Mouse (Mus musculus): ENCODE results near the gene Nt5m. TPM values are rescaled to one million over a fixed set of nuclear protein-coding genes. Genes with fewer than 3 reads are reported as not detected.
"Not testable (repeated sequence)": the region's sequence is repeated elsewhere in the genome, so short reads cannot be mapped to it uniquely, and the experiment has no call there.

The Nt5m gene
- polyA plus RNA-seq, 1 experiment from 2014 or later = 68.2 TPM

GRCm38 (mm10) chr11:59815482-59816065 is 23.7 kb upstream of the Nt5m start:
- Histone ChIP-seq H3K27me3 (ENCODE audit: control insufficient read depth, insufficient read depth, low read length) (no peaks in the 10 kb centered on the region), H3K4me1 (ENCODE audit: control insufficient read depth, insufficient read depth, low read length) (no peaks in the 10 kb centered on the region), H3K9me3 (ENCODE audit: control insufficient read depth, low read length) (no peaks in the 10 kb centered on the region), H3K4me3 (replicated peaks; ENCODE audit: low read depth, low read length) (no peak overlapping the region), H3K27ac (replicated peaks; ENCODE audit: low read depth, low read length) (no peak overlapping the region), H3K9ac (replicated peaks; ENCODE audit: low read length) (no peak overlapping the region), H3K4me2 (ENCODE audit: low read length) (no peak overlapping the region), H3K36me3 (ENCODE audit: control insufficient read depth, insufficient read depth, low read length) (peaks cover 47% of the 10 kb centered on the region)
- no peak for DNase-seq
- WGBS = 90% methylated on average over 6 of the region's 6 CpGs
- no peak for ATAC-seq (ENCODE audit: low FRiP score, low TSS enrichment)

DNA sequence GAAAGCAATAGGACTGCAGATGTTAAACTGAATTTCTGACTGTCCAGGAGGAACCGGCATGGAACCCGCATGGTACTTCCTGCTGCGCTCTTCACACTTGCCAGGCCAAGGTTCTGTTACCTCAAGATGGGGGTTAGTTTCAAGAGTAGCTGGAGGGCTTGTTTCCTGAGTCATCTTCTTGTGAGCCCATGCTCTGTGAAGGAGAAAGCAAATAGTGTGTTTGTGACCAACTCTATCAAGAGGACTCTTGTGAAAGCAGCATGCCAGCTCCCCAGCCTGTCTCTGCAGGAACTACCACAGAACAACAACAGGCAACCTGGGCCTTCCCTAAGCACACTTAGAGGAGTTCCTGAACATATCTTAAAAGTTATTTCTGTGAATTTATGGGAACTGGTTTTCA is 21.3 kb upstream of the Nt5m start:
- no peak for ATAC-seq (ENCODE audit: low FRiP score, low TSS enrichment)
- no peak overlapping the region for H3K27ac ChIP-seq (replicated peaks; ENCODE audit: low read depth, low read length)
- H3K9me3 ChIP-seq (ENCODE audit: control insufficient read depth, low read length) = no peaks in the 10 kb centered on the region
- H3K4me3 ChIP-seq (replicated peaks; ENCODE audit: low read depth, low read length) = no peak overlapping the region
- DNase-seq = no peak
- peaks cover 69% of the 10 kb centered on the region for H3K36me3 ChIP-seq (ENCODE audit: control insufficient read depth, insufficient read depth, low read length)
- no peak overlapping the region for H3K9ac ChIP-seq (replicated peaks; ENCODE audit: low read length)
- 98% methylated on average over 3 of the region's 3 CpGs for WGBS
- H3K27me3 ChIP-seq (ENCODE audit: control insufficient read depth, insufficient read depth, low read length) = no peaks in the 10 kb centered on the region
- no peaks in the 10 kb centered on the region for H3K4me1 ChIP-seq (ENCODE audit: control insufficient read depth, insufficient read depth, low read length)
- H3K4me2 ChIP-seq (ENCODE audit: low read length) = no peak overlapping the region

DNA sequence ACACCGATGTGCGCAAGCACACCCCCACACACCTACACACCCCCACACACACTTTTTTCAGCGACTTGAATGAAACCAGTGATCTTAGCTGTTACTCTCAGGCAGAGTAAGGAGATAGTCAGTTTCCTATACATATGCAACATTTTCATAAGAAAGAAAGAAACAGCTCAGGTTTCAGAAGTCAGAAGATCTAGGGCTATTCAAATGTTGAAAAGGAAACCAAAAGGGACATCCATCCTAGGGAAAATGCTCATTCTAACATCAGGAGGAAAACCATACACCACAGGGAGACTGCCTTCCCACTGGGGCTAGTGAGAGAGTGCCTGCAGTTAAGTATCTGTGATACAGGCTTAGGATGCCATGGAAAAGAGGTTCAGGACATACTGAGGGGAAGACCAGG is 17.6 kb upstream of the Nt5m start:
- H3K9me3 ChIP-seq (ENCODE audit: control insufficient read depth, low read length) = no peaks in the 10 kb centered on the region
- H3K27me3 ChIP-seq (ENCODE audit: control insufficient read depth, insufficient read depth, low read length) = no peaks in the 10 kb centered on the region
- ATAC-seq (ENCODE audit: low FRiP score, low TSS enrichment) = no peak
- no peak for DNase-seq
- no peak overlapping the region for H3K4me3 ChIP-seq (replicated peaks; ENCODE audit: low read depth, low read length)
- peaks cover 97% of the 10 kb centered on the region for H3K36me3 ChIP-seq (ENCODE audit: control insufficient read depth, insufficient read depth, low read length)
- WGBS = 94% methylated on average over 3 of the region's 3 CpGs
- H3K4me1 ChIP-seq (ENCODE audit: control insufficient read depth, insufficient read depth, low read length) = no peaks in the 10 kb centered on the region
- no peak overlapping the region for H3K9ac ChIP-seq (replicated peaks; ENCODE audit: low read length)
- H3K27ac ChIP-seq (replicated peaks; ENCODE audit: low read depth, low read length) = no peak overlapping the region
- H3K4me2 ChIP-seq (ENCODE audit: low read length) = no peak overlapping the region

- H3K4me2 ChIP-seq (ENCODE audit: low read length) = peak overlapping the region; percentile 72
- H3K27ac ChIP-seq (replicated peaks; ENCODE audit: low read depth, low read length); DNase-seq; H3K9me3 ChIP-seq (ENCODE audit: control insufficient read depth, low read length); H3K9ac ChIP-seq (replicated peaks; ENCODE audit: low read length); H3K27me3 ChIP-seq (ENCODE audit: control insufficient read depth, insufficient read depth, low read length); ATAC-seq (ENCODE audit: low FRiP score, low TSS enrichment): not testable (repeated sequence)
- H3K4me3 ChIP-seq (replicated peaks; ENCODE audit: low read depth, low read length) = peak overlapping the region; percentile 100
- H3K4me1 ChIP-seq (ENCODE audit: control insufficient read depth, insufficient read depth, low read length) = peaks cover 18% of the 10 kb centered on the region
- no CpG with 5 or more reads among the region's 1 CpGs for WGBS
- peaks cover 41% of the 10 kb centered on the region for H3K36me3 ChIP-seq (ENCODE audit: control insufficient read depth, insufficient read depth, low read length)
These were observed 1.5 kb upstream of the Nt5m start for GRCm38 (mm10) chr11:59837789-59838188.

GRCm38 (mm10) chr11:59838426-59838825 is 821 bp upstream of the Nt5m start:
- DNase-seq (no peak), ATAC-seq (ENCODE audit: low FRiP score, low TSS enrichment) (no peak)
- no peaks in the 10 kb centered on the region for H3K9me3 ChIP-seq (ENCODE audit: control insufficient read depth, low read length)
- 0 out of 2 replicates have a peak overlapping the region, but pooled peaks have one; percentile 98 for H3K27ac ChIP-seq (replicated peaks; ENCODE audit: low read depth, low read length)
- peak overlapping the region; percentile 72 for H3K4me2 ChIP-seq (ENCODE audit: low read length)
- peak overlapping the region; percentile 92 for H3K9ac ChIP-seq (replicated peaks; ENCODE audit: low read length)
- WGBS = 67% methylated on average over 4 of the region's 4 CpGs
- peaks cover 18% of the 10 kb centered on the region for H3K4me1 ChIP-seq (ENCODE audit: control insufficient read depth, insufficient read depth, low read length)
- no peaks in the 10 kb centered on the region for H3K27me3 ChIP-seq (ENCODE audit: control insufficient read depth, insufficient read depth, low read length)
- peak overlapping the region; percentile 100 for H3K4me3 ChIP-seq (replicated peaks; ENCODE audit: low read depth, low read length)
- peaks cover 35% of the 10 kb centered on the region for H3K36me3 ChIP-seq (ENCODE audit: control insufficient read depth, insufficient read depth, low read length)

DNA sequence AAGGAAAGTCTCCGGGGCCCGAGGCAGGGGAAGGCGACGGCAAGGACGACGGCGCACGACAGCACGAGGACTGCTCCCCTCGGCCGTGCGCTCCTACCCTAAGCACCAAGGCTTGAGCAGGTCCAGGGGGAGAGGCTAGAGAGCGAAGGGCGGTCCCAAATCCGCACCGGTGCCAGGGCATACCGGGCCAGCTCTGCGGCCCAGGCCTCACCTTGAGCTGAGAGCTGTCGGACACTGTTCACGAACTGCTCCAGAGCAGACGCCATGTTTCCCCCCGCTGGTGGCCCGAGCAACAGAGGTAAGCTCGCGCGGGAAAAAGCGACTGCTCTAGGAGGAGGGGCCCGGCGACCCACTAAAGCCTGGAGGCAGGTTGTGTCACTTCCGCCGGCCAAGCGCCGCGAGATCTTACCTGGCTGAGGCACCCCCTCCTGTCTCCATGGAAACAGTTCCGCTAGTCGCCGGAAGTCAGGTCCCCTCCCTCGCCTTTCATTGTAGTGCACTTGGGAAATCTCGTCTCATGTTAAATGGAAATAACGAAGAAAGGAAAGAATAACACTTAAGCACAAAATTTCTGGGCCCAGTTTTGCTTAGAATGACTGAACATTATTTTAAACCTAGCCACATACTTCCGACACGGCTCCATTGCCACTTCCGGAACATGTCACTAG is 346 bp downstream of the Nt5m start, which contains the start of gene Cops3:
TSS of gene Cops3 (minus strand) at position 380 of the 668 bp plus-strand sequence.
- no peaks in the 10 kb centered on the region for H3K9me3 ChIP-seq (ENCODE audit: control insufficient read depth, low read length)
- H3K36me3 ChIP-seq (ENCODE audit: control insufficient read depth, insufficient read depth, low read length) = peaks cover 24% of the 10 kb centered on the region
- H3K4me1 ChIP-seq (ENCODE audit: control insufficient read depth, insufficient read depth, low read length) = peaks cover 18% of the 10 kb centered on the region
- H3K27ac ChIP-seq (replicated peaks; ENCODE audit: low read depth, low read length) = peak within 1 kb of the TSS; percentile 98
- H3K4me3 ChIP-seq (replicated peaks; ENCODE audit: low read depth, low read length) = peak within 1 kb of the TSS; percentile 100
- DNase-seq (peak; percentile 99), ATAC-seq (ENCODE audit: low FRiP score, low TSS enrichment) (peak; percentile 96)
- peak within 1 kb of the TSS; percentile 92 for H3K9ac ChIP-seq (replicated peaks; ENCODE audit: low read length)
- peak within 1 kb of the TSS; percentile 72 for H3K4me2 ChIP-seq (ENCODE audit: low read length)
- WGBS = under 1% methylated on average over 43 of the region's 43 CpGs
- H3K27me3 ChIP-seq (ENCODE audit: control insufficient read depth, insufficient read depth, low read length) = no peaks in the 10 kb centered on the region

- Histone ChIP-seq H3K9ac (replicated peaks; ENCODE audit: low read length) (no peak overlapping the region), H3K4me1 (ENCODE audit: control insufficient read depth, insufficient read depth, low read length) (peaks cover 10% of the 10 kb centered on the region; the same call in 1 of the 2 replicates), H3K4me3 (replicated peaks; ENCODE audit: low read depth, low read length) (no peak overlapping the region), H3K9me3 (ENCODE audit: control insufficient read depth, low read length) (no peaks in the 10 kb centered on the region), H3K27ac (replicated peaks; ENCODE audit: low read depth, low read length) (no peak overlapping the region), H3K4me2 (ENCODE audit: low read length) (no peak overlapping the region), H3K36me3 (ENCODE audit: control insufficient read depth, insufficient read depth, low read length) (no peaks in the 10 kb centered on the region; the same call in 1 of the 2 replicates), H3K27me3 (ENCODE audit: control insufficient read depth, insufficient read depth, low read length) (no peaks in the 10 kb centered on the region)
- ATAC-seq (ENCODE audit: low FRiP score, low TSS enrichment) (no peak), DNase-seq (no peak)
- WGBS = 95% methylated on average over 11 of the region's 11 CpGs
These were observed 7.1 kb downstream of the Nt5m start for GRCm38 (mm10) chr11:59846311-59846710.

DNA sequence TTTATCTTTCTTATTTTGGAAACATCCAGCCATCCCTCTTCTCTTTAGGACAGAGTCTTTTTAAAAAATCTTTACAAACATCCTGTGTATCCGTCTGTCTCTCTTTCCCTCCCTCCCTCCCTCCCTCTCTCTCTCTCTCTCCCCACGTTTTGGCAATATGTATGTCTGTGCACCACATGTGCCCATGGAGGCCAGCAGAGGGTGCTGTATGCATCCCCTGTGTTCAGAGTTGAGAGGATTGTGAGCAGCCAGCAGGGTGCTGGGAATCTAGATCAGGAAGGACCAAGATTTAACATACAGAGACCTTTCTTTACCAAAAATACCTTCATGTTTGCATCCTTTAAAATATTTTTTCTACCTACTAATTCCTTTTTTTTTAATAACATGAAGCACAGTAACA is 7.9 kb downstream of the Nt5m start:
- 16% methylated on average over 2 of the region's 2 CpGs for WGBS
- peak overlapping the region; percentile 72 for H3K4me3 ChIP-seq (replicated peaks; ENCODE audit: low read depth, low read length)

More for the DNA sequence above, 7.9 kb downstream of the Nt5m start:
- ATAC-seq (ENCODE audit: low FRiP score, low TSS enrichment) = no peak
- H3K9me3 ChIP-seq (ENCODE audit: control insufficient read depth, low read length) = no peaks in the 10 kb centered on the region
- H3K4me2 ChIP-seq (ENCODE audit: low read length) = peak overlapping the region; percentile 66
- no peaks in the 10 kb centered on the region for H3K27me3 ChIP-seq (ENCODE audit: control insufficient read depth, insufficient read depth, low read length)
- H3K4me1 ChIP-seq (ENCODE audit: control insufficient read depth, insufficient read depth, low read length) = peaks cover 10% of the 10 kb centered on the region; the same call in 1 of the 2 replicates
- no peaks in the 10 kb centered on the region; the same call in 1 of the 2 replicates for H3K36me3 ChIP-seq (ENCODE audit: control insufficient read depth, insufficient read depth, low read length)
- no peak overlapping the region for H3K9ac ChIP-seq (replicated peaks; ENCODE audit: low read length)
- peak; percentile 72 for DNase-seq
- H3K27ac ChIP-seq (replicated peaks; ENCODE audit: low read depth, low read length) = no peak overlapping the region

All from midbrain, embryonic 14.5 days (tissue).